Mouse (Mus musculus) heart, adult 2 months (tissue): ENCODE results near the gene Cd164l2.

Experiments
- CTCF ChIP-seq: fragments of 200-600 bp; IDR thresholded peaks from 2 replicates; pipeline ENCODE4 v1.8.1; 2022; ENCODE audit warnings: antibody characterized with exemption, mild to moderate bottlenecking, moderate library complexity
- POLR2A ChIP-seq: fragments of 200-500 bp; IDR thresholded peaks from 2 replicates; pipeline ENCODE4 v1.6.1; 2011; ENCODE audit warnings: mild to moderate bottlenecking, low read depth, low read length, control low read depth; ENCODE audit not compliant: insufficient read depth

- TF ChIP-seq POLR2A (no peak), CTCF (peak; percentile 69)
Observed at GRCm38 (mm10) chr4:133212562-133213267, 784 bp downstream of the Cd164l2 start.
